Comparison of ENCODE assay signal across 26 mouse cellular contexts in genomic region chr9:101907747-101908255, GRCm38 (mm10). TPM values are rescaled to one million over a fixed set of nuclear protein-coding genes. Genes with fewer than 3 reads are reported as not detected.
DNase-seq lines count a peak whose midpoint lies in the region; ATAC-seq and TF ChIP-seq lines count a peak whose summit lies in the region.
"Had no signal": no experiment of that assay in that cellular context is flagged by ENCODE, and none has a peak within 500 bp of the region (broad histone marks: within the 10 kb centered on the region; RNA-seq: fewer than 3 reads in every experiment).

No protein-coding gene starts in this region.

- peaks cover 31% of the 10 kb centered on the region for H3K4me1 ChIP-seq in forebrain, embryonic 10.5 days
- peaks cover 12% of the 10 kb centered on the region for H3K4me1 ChIP-seq in forebrain, postnatal 0 days (ENCODE audit: insufficient read depth)
- peaks cover 30% of the 10 kb centered on the region for H3K4me1 ChIP-seq in hindbrain, embryonic 10.5 days (replicated peaks)
- H3K4me1 ChIP-seq in hindbrain, embryonic 14.5 days (replicated peaks; ENCODE audit: control insufficient read depth, insufficient read depth, low read length), result peaks cover 23% of the 10 kb centered on the region
- peaks cover 38% of the 10 kb centered on the region for H3K4me1 ChIP-seq in midbrain, embryonic 14.5 days (ENCODE audit: control insufficient read depth, insufficient read depth, low read length)

- TF ChIP-seq CTCF in forebrain, postnatal 0 days (IDR thresholded peaks at IDR 0.05; ENCODE audit: low read depth), result no peak

- no peaks in the 10 kb centered on the region for H3K27me3 ChIP-seq in forebrain, embryonic 10.5 days (ENCODE audit: poor library complexity, severe bottlenecking)
- H3K27me3 ChIP-seq in forebrain, postnatal 0 days (ENCODE audit: insufficient read depth, low read length), result no peaks in the 10 kb centered on the region
- H3K27me3 ChIP-seq in hindbrain, embryonic 10.5 days (ENCODE audit: insufficient read depth, poor library complexity, severe bottlenecking), result no peaks in the 10 kb centered on the region
- no peaks in the 10 kb centered on the region for H3K27me3 ChIP-seq in hindbrain, embryonic 14.5 days (ENCODE audit: control insufficient read depth, insufficient read depth, low read length)
- H3K27me3 ChIP-seq in midbrain, embryonic 14.5 days (ENCODE audit: control insufficient read depth, insufficient read depth, low read length), result no peaks in the 10 kb centered on the region

- H3K4me2 ChIP-seq in forebrain, postnatal 0 days (ENCODE audit: low read depth), result no peak overlapping the region
- no peak overlapping the region for H3K4me2 ChIP-seq in hindbrain, embryonic 14.5 days (replicated peaks)
- no peak overlapping the region for H3K4me2 ChIP-seq in midbrain, embryonic 14.5 days (ENCODE audit: low read length)
- H3K4me2 ChIP-seq: heart, embryonic 11.5 days; heart, embryonic 15.5 days had no signal

- 73% methylated on average over 6 of the region's 6 CpGs for WGBS in forebrain, embryonic 10.5 days
- 34% methylated on average over 6 of the region's 6 CpGs for WGBS in forebrain, postnatal 0 days
- WGBS in hindbrain, embryonic 10.5 days, result 74% methylated on average over 6 of the region's 6 CpGs
- WGBS in hindbrain, embryonic 14.5 days, result 51% methylated on average over 6 of the region's 6 CpGs
- WGBS in midbrain, embryonic 14.5 days, result 31% methylated on average over 6 of the region's 6 CpGs

- no peak for ATAC-seq in forebrain, postnatal 0 days
- no peak for ATAC-seq in hindbrain, embryonic 14.5 days (ENCODE audit: low FRiP score)
- ATAC-seq in midbrain, embryonic 14.5 days (ENCODE audit: low FRiP score, low TSS enrichment), result no peak; the same call in 1 of the 2 replicates
- ATAC-seq: CD4-positive, CD25-positive, alpha-beta regulatory T cell, adult 4 months had no signal

- no peak overlapping the region for H3K4me3 ChIP-seq in forebrain, embryonic 10.5 days
- no peak overlapping the region for H3K4me3 ChIP-seq in forebrain, postnatal 0 days (ENCODE audit: low read depth, low read length)
- no peak overlapping the region for H3K4me3 ChIP-seq in hindbrain, embryonic 10.5 days
- H3K4me3 ChIP-seq in hindbrain, embryonic 14.5 days (replicated peaks; ENCODE audit: low read length), result no peak overlapping the region
- H3K4me3 ChIP-seq in midbrain, embryonic 14.5 days (replicated peaks; ENCODE audit: low read depth, low read length), result no peak overlapping the region
- H3K4me3 ChIP-seq: embryonic facial prominence, embryonic 10.5 days; heart, adult 2 months; heart, embryonic 15.5 days had no signal

- no peak for DNase-seq in forebrain, embryonic 10.5 days (ENCODE audit: extremely low spot score, low spot score)
- no peak for DNase-seq in forebrain, postnatal 0 days
- DNase-seq in hindbrain, embryonic 10.5 days (ENCODE audit: low spot score), result no peak
- no peak for DNase-seq in hindbrain, embryonic 14.5 days (ENCODE audit: low spot score)
- DNase-seq in midbrain, embryonic 14.5 days, result peak; percentile 57
- DNase-seq in lung, postnatal 36 days, result no peak
- no peak for DNase-seq in thymus, postnatal 0 days (ENCODE audit: low spot score)
- DNase-seq: adrenal gland, postnatal 14 days; B cell, adult 2 months; cerebellum, adult 18-20 months; cerebellum, adult 9-11 months; cerebellum, postnatal 36 days; gastrocnemius, postnatal 14 days; heart, adult 2 months; heart, postnatal 14 days; kidney, adult 11 months had no signal

- H3K9me3 ChIP-seq in forebrain, embryonic 10.5 days, result no peaks in the 10 kb centered on the region
- H3K9me3 ChIP-seq in forebrain, postnatal 0 days (ENCODE audit: low read length), result no peaks in the 10 kb centered on the region
- H3K9me3 ChIP-seq in hindbrain, embryonic 10.5 days, result no peaks in the 10 kb centered on the region
- no peaks in the 10 kb centered on the region for H3K9me3 ChIP-seq in hindbrain, embryonic 14.5 days (ENCODE audit: control insufficient read depth, low read length)
- no peaks in the 10 kb centered on the region for H3K9me3 ChIP-seq in midbrain, embryonic 14.5 days (ENCODE audit: control insufficient read depth, low read length)
- H3K9me3 ChIP-seq: embryonic facial prominence, embryonic 10.5 days; heart, embryonic 15.5 days had no signal

- H3K36me3 ChIP-seq in forebrain, embryonic 10.5 days (replicated peaks), result no peaks in the 10 kb centered on the region
- no peaks in the 10 kb centered on the region for H3K36me3 ChIP-seq in forebrain, postnatal 0 days (ENCODE audit: insufficient read depth)
- no peaks in the 10 kb centered on the region for H3K36me3 ChIP-seq in hindbrain, embryonic 10.5 days
- H3K36me3 ChIP-seq in hindbrain, embryonic 14.5 days (replicated peaks; ENCODE audit: control insufficient read depth, insufficient read depth), result no peaks in the 10 kb centered on the region
- H3K36me3 ChIP-seq in midbrain, embryonic 14.5 days (ENCODE audit: control insufficient read depth, insufficient read depth, low read length), result no peaks in the 10 kb centered on the region
- H3K36me3 ChIP-seq: embryonic facial prominence, embryonic 10.5 days; G1E; heart, embryonic 15.5 days had no signal

- no peak overlapping the region for H3K9ac ChIP-seq in forebrain, postnatal 0 days
- H3K9ac ChIP-seq in hindbrain, embryonic 14.5 days, result no peak overlapping the region
- H3K9ac ChIP-seq in midbrain, embryonic 14.5 days (replicated peaks; ENCODE audit: low read length), result no peak overlapping the region
- H3K9ac ChIP-seq: heart, embryonic 15.5 days had no signal

- 0 out of 2 replicates have a peak overlapping the region, but pooled peaks have one; percentile 78 for H3K27ac ChIP-seq in forebrain, embryonic 10.5 days
- H3K27ac ChIP-seq in forebrain, postnatal 0 days (ENCODE audit: low read depth, low read length), result no peak overlapping the region
- H3K27ac ChIP-seq in hindbrain, embryonic 10.5 days, result peak overlapping the region; percentile 53; the same call in 1 of the 2 replicates
- no peak overlapping the region for H3K27ac ChIP-seq in hindbrain, embryonic 14.5 days
- H3K27ac ChIP-seq in midbrain, embryonic 14.5 days (replicated peaks; ENCODE audit: low read depth, low read length), result peak overlapping the region; percentile 75
- H3K27ac ChIP-seq: heart, adult 2 months; heart, embryonic 15.5 days; hindbrain, postnatal 0 days had no signal

RNA-seq across cellular contexts. Expression of gene 9630041A04Rik, which starts 46.2 kb away (rescaled TPM):
- not detected in 2 replicates for polyA plus RNA-seq in forebrain, embryonic 10.5 days (2016; fragmentation: Nextera tagmentation; extraction: Ambion mirVana)
- total RNA-seq in forebrain, postnatal 0 days (2014; rRNA removed), result not detected in 2 replicates
- polyA plus RNA-seq in forebrain, postnatal 0 days (2015; fragmentation: Nextera tagmentation; extraction: Ambion mirVana), result 0.29 TPM in 1 of 2 replicates, not detected in the other
- polyA plus RNA-seq in hindbrain, embryonic 10.5 days (2016; fragmentation: Nextera tagmentation; extraction: Ambion mirVana), result 0.17 and 0.33 TPM in 2 replicates
- 0.29 and 0.30 TPM in 2 replicates for polyA plus RNA-seq in hindbrain, embryonic 14.5 days (2014; fragmentation: Nextera tagmentation; extraction: Ambion mirVana)
- polyA plus RNA-seq in midbrain, embryonic 14.5 days (2014; fragmentation: Nextera tagmentation; extraction: Ambion mirVana), result 0.42 and 0.69 TPM in 2 replicates
- not detected in 2 replicates for polyA plus RNA-seq in thymus, postnatal 0 days (2015; fragmentation: Nextera tagmentation; extraction: Ambion mirVana)
- total RNA-seq: adrenal gland, postnatal 14 days; G1E; gastrocnemius, adult 18-20 months; gastrocnemius, postnatal 14 days; heart, adult 2 months; heart, postnatal 14 days; hematopoietic stem cell, adult 5-6 weeks; hindbrain, postnatal 0 days had no signal
- polyA plus RNA-seq: CD4-positive, CD25-positive, alpha-beta regulatory T cell, adult 4 months; embryonic facial prominence, embryonic 10.5 days; embryonic facial prominence, embryonic 14.5 days; G1E; gonadal fat pad, adult 2 months; heart, adult 2 months; heart, embryonic 11.5 days; heart, embryonic 15.5 days had no signal

Comparison
In these comparisons a context has a peak if more than half of its experiments do, and no peak if none do; other contexts are left out.
1. H3K27ac ChIP-seq: peak in forebrain, embryonic 10.5 days (single experiment), hindbrain, embryonic 10.5 days (single experiment) and midbrain, embryonic 14.5 days (single experiment); none in forebrain, postnatal 0 days (single experiment) and hindbrain, embryonic 14.5 days (single experiment).